ENCODE assay signal across 8 mouse cellular contexts in the genomic region with DNA sequence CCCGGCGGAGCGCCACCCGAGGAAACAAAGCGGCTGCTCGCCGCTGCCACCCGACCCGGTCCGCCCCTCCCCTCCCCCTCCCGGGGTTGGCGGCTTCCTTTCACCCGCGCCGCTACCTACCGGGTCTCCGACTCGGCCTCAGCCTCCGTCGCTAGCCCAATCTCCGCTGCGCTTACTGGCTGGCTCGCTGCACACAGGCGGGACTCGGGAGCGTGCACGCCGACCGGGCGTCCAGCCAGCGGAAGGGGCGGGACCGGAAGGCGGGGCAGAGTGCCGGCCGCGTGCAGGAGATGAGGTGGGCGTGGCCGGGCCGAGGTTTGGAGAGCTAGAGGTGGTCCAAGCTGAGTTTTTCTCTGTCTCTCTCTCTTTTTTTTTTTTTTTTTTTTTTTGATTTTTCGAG. TPM values are rescaled to one million over a fixed set of nuclear protein-coding genes. Genes with fewer than 3 reads are reported as not detected.
A peak's percentile ranks its signal among the peaks of the same experiment; 100 is the strongest.
DNase-seq lines count a peak whose midpoint lies in the region; ATAC-seq lines count a peak whose summit lies in the region.

No protein-coding gene starts in this region.

- peak; percentile 93 for DNase-seq in R1 (ENCODE audit: low read depth, low spot score)
- peak; percentile 98 to 100 for DNase-seq in cerebellum, postnatal 25 days
- DNase-seq in frontal cortex, postnatal 36 days (ENCODE audit: low spot score in 2 of 2), result peak; percentile 96 to 97
- DNase-seq in left cerebral cortex, adult 18-20 months (ENCODE audit: low spot score in 2 of 2), result peak; percentile 98
- DNase-seq in right cerebral cortex, adult 18-20 months, result peak; percentile 98
- peak; percentile 96 for DNase-seq in urinary bladder, postnatal 10 days (ENCODE audit: low spot score)

- WGBS in hindbrain, embryonic 16.5 days, result 1% methylated on average over 40 of the region's 41 CpGs
- 1% methylated on average over 27 of the region's 41 CpGs for WGBS in macrophage (ENCODE audit: missing documents)

- H3K4me1 ChIP-seq in hindbrain, embryonic 16.5 days (ENCODE audit: control insufficient read depth, insufficient read depth, low read depth, low read length), result peaks cover 11% of the 10 kb centered on the region

- no peaks in the 10 kb centered on the region for H3K27me3 ChIP-seq in hindbrain, embryonic 16.5 days (replicated peaks; ENCODE audit: control insufficient read depth, insufficient read depth, low read length)

- peak overlapping the region; percentile 78 for H3K4me3 ChIP-seq in hindbrain, embryonic 16.5 days (ENCODE audit: low read length)
- H3K4me3 ChIP-seq in macrophage (ENCODE audit: inconsistent target), result peak overlapping the region; percentile 63

- peak; percentile 97 for ATAC-seq in hindbrain, embryonic 16.5 days

- H3K36me3 ChIP-seq in hindbrain, embryonic 16.5 days (ENCODE audit: control insufficient read depth, insufficient read depth, low read length), result no peaks in the 10 kb centered on the region
- H3K36me3 ChIP-seq in macrophage (ENCODE audit: inconsistent target), result peaks cover 10% of the 10 kb centered on the region

- H3K27ac ChIP-seq in hindbrain, embryonic 16.5 days (ENCODE audit: low read depth, low read length), result peak overlapping the region; percentile 91
- H3K27ac ChIP-seq in macrophage, result no peak overlapping the region

- H3K9me3 ChIP-seq in hindbrain, embryonic 16.5 days (ENCODE audit: control insufficient read depth, low read length), result no peaks in the 10 kb centered on the region

- peak overlapping the region; percentile 85 for H3K4me2 ChIP-seq in hindbrain, embryonic 16.5 days (ENCODE audit: low read length)

- H3K79me2 ChIP-seq in macrophage (ENCODE audit: inconsistent target), result peaks cover 48% of the 10 kb centered on the region

- peak overlapping the region; percentile 91 for H3K9ac ChIP-seq in hindbrain, embryonic 16.5 days (ENCODE audit: low read depth, low read length)

RNA-seq across cellular contexts. Expression of gene Nmt1, which starts 11.1 kb away (rescaled TPM):
- polyA plus RNA-seq in hindbrain, embryonic 16.5 days (2015; fragmentation: Nextera tagmentation; extraction: Ambion mirVana), result 28.8 and 30.4 TPM in 2 replicates
- 100 to 1,000 TPM; 130 to 131 TPM for total RNA-seq in left cerebral cortex, adult 18-20 months (2021)
- total RNA-seq in macrophage (2018; cell fraction: chromatin; rRNA removed), result 10 to 100 TPM; 17.8 to 62.3 (median 36.5) TPM
- total RNA-seq in macrophage (2018; cell fraction: cytosol; rRNA removed), result 100 to 1,000 TPM in 2 of 26 experiments, 10 to 100 TPM in 24; 47.5 to 103 (median 66.1) TPM
- total RNA-seq in macrophage (2018; cell fraction: nucleus; rRNA removed), result 10 to 100 TPM; 18.3 to 57.8 (median 36.3) TPM
- 58.0 to 93.5 TPM (median 59.5 TPM) in 3 replicates for polyA plus RNA-seq in macrophage (2018)

RNA-seq across cellular contexts. Expression of gene Dcakd, which starts 11.2 kb away (rescaled TPM):
- polyA plus RNA-seq in hindbrain, embryonic 16.5 days (2015; fragmentation: Nextera tagmentation; extraction: Ambion mirVana), result 132 and 192 TPM in 2 replicates
- 10 to 100 TPM; 44.4 to 44.6 TPM for total RNA-seq in left cerebral cortex, adult 18-20 months (2021)
- total RNA-seq in macrophage (2018; cell fraction: chromatin; rRNA removed), result 10 to 100 TPM in 21 of 26 experiments, 1 to 10 TPM in 5; 4.7 to 63.8 (median 24.2) TPM
- 10 to 100 TPM in 25 of 26 experiments, 1 to 10 TPM in 1; 9.0 to 27.8 (median 21.2) TPM for total RNA-seq in macrophage (2018; cell fraction: cytosol; rRNA removed)
- 10 to 100 TPM in 25 of 26 experiments, 1 to 10 TPM in 1; 8.1 to 54.4 (median 21.1) TPM for total RNA-seq in macrophage (2018; cell fraction: nucleus; rRNA removed)
- polyA plus RNA-seq in macrophage (2018), result 24.3 to 27.5 TPM (median 26.4 TPM) in 3 replicates
